Mouse (Mus musculus) adrenal gland, postnatal 36 days (tissue): Measurements from ENCODE around the gene Akip1. TPM values are rescaled to one million over a fixed set of nuclear protein-coding genes. Genes with fewer than 3 reads are reported as not detected.

Experiments
- total RNA-seq, 2 experiments: library from RNA; stranded (reverse); gene quantifications; 2 replicates each; pipeline ENCODE4 v1.2.3; 2021

Akip1 gene
- total RNA-seq, 2 experiments from 2014 or later = 23.6 to 30.0 TPM

Other genes starting within 250 kb of the Akip1 start
- gene Trim66, start 195.6 kb upstream of the Akip1 start, total RNA-seq = under 1 TPM; 0.10 to 0.33 TPM
- 100 to 1,000 TPM; 206 to 235 TPM for gene Rpl27a, start 184.5 kb upstream of the Akip1 start, total RNA-seq
- gene St5, start 85 bp upstream of the Akip1 start, total RNA-seq = 10 to 100 TPM; 37.9 to 45.8 TPM
- gene BC051019, start 20.2 kb downstream of the Akip1 start, total RNA-seq = not detected
- not detected for gene Ascl3, start 28.0 kb downstream of the Akip1 start, total RNA-seq
- gene Tmem9b, start 49.2 kb downstream of the Akip1 start, total RNA-seq = 10 to 100 TPM; 43.9 to 47.2 TPM
- gene Nrip3, start 78.3 kb downstream of the Akip1 start, total RNA-seq = 1 to 10 TPM in 1 of 2 experiments, under 1 TPM in 1; 0.63 to 1.3 TPM
- gene Scube2, start 162.0 kb downstream of the Akip1 start, total RNA-seq = under 1 TPM; 0.26 to 0.56 TPM